Mouse (Mus musculus): ENCODE results near the gene Ip6k3. TPM values are rescaled to one million over a fixed set of nuclear protein-coding genes. Genes with fewer than 3 reads are reported as not detected.

Ip6k3 gene
- polyA plus RNA-seq, 1 experiment from 2014 or later = not detected

DNA sequence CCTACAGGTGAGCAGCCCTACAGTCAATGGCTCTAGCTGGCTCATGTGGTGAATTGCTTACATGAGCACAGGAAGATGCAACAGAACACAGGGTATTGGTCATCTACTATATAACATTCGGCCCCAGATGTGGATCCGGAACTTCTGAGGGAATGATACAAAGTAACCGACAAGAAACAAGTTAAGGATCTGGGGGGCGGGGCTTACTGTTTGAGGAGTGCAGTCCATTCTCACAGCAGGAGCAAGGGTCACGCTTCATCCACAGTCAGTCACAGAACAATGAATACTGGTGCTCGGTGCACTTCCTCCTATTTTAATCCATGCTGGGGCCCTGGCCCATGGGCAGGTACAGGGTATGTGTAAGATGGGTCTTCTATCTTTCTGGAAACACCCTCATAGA lies 59.7 kb downstream of the Ip6k3 start:
- Histone ChIP-seq H3K27me3 (replicated peaks; ENCODE audit: control insufficient read depth, insufficient read depth, low read length) (no peaks in the 10 kb centered on the region), H3K27ac (ENCODE audit: low read depth, low read length) (no peak overlapping the region), H3K9ac (ENCODE audit: low read depth, low read length) (no peak overlapping the region), H3K4me2 (replicated peaks; ENCODE audit: low read depth) (no peak overlapping the region), H3K9me3 (ENCODE audit: control insufficient read depth) (no peaks in the 10 kb centered on the region), H3K4me1 (replicated peaks; ENCODE audit: control insufficient read depth, insufficient read depth, low read length) (no peaks in the 10 kb centered on the region), H3K4me3 (ENCODE audit: low read depth, low read length) (no peak overlapping the region), H3K36me3 (ENCODE audit: control insufficient read depth, insufficient read depth) (peaks cover 70% of the 10 kb centered on the region)
- TF ChIP-seq CTCF (IDR thresholded peaks at IDR 0.05; ENCODE audit: low read depth) = no peak
- no peak for ATAC-seq
- 45% methylated on average over 6 of the region's 6 CpGs for WGBS

DNA sequence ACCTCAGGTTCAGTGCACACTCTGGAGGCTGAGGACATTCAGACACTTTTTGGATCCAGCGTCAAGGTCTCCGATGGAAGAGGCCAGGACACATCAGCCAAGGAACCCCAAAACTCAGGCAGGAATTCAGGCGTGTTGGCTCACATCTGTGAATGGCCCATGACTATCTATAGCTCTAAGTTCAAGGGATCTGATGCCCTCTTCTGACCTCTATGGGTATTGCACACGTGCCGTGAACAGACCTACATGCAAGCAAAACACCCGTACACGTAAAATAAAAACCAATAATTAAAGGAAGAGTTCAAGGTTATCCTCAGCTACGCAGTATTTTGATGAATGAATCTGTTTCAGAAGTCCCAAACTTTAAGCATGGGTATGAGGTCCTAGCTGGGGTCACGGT lies 60.9 kb downstream of the Ip6k3 start:
- Histone ChIP-seq H3K27ac (ENCODE audit: low read depth, low read length) (no peak overlapping the region), H3K27me3 (replicated peaks; ENCODE audit: control insufficient read depth, insufficient read depth, low read length) (no peaks in the 10 kb centered on the region), H3K4me3 (ENCODE audit: low read depth, low read length) (no peak overlapping the region), H3K9me3 (ENCODE audit: control insufficient read depth) (no peaks in the 10 kb centered on the region), H3K9ac (ENCODE audit: low read depth, low read length) (no peak overlapping the region), H3K4me2 (replicated peaks; ENCODE audit: low read depth) (no peak overlapping the region), H3K4me1 (replicated peaks; ENCODE audit: control insufficient read depth, insufficient read depth, low read length) (no peaks in the 10 kb centered on the region), H3K36me3 (ENCODE audit: control insufficient read depth, insufficient read depth) (peaks cover 70% of the 10 kb centered on the region)
- no peak for ATAC-seq
- 81% methylated on average over 9 of the region's 9 CpGs for WGBS
- TF ChIP-seq CTCF (IDR thresholded peaks at IDR 0.05; ENCODE audit: low read depth) = peak; percentile 72

DNA sequence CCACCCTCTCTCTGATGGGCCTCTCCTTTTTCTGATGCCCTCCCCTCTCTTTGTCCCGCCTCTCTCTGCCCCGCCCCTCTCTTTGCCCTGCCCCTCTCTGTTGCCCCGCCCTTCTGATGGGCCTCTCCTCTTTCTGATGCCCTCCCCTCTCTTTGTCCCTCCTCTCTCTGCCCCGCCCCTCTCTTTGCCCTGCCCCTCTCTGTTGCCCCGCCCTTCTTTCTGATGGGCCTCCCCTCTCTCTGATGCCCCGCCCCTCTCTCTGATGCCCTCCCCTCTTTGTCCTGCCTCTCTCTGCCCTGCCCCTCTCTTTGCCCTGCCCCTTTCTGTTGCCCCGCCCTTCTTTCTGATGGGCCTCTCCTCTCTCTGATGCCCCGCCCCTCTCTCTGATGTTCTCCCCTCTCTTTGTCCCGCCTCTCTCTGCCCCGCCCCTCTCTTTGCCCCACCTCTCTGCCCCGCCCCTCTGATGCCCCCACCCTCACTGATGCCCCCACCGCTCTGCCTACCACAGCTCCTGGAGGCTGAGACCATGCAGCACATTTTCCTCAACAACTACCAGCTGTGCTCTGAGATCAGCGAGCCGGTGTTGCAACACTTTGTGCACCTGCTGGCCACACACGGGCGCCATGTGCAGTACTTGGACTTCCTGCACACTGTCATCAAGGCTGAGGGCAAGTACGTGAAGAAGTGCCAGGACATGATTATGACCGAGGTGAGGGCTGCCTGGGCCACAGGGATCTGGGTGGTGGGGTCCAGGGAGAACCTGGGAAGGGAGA lies 61.7 kb downstream of the Ip6k3 start:
- 52% methylated on average over 18 of the region's 18 CpGs for WGBS
- ATAC-seq = peak; percentile 79
- H3K27me3 ChIP-seq (replicated peaks; ENCODE audit: control insufficient read depth, insufficient read depth, low read length) = no peaks in the 10 kb centered on the region

DNA sequence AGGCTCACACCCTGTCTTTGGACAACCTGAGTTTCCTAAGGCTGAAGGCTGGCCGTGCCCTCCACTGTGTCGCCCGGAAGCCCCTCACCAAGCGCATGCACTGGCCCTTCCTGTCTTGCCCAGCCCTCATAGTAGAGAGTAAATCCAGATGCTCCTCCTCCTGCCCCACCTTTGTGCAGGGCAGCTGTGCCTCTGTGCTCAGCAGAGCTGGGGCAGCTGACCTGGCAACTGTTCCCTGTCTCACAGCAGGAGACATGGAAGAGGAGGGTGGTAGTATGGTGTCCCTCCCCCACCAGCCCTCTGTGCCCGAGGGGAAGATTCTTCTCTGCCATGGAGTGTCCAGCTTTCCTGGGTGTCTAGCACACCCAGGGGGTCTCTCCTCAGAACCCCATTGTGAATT lies 65.9 kb downstream of the Ip6k3 start:
- H3K27me3 ChIP-seq (replicated peaks; ENCODE audit: control insufficient read depth, insufficient read depth, low read length) = no peaks in the 10 kb centered on the region
- no peak overlapping the region for H3K9ac ChIP-seq (ENCODE audit: low read depth, low read length)
- 87% methylated on average over 5 of the region's 5 CpGs for WGBS
- ATAC-seq = no peak
- H3K36me3 ChIP-seq (ENCODE audit: control insufficient read depth, insufficient read depth) = peaks cover 72% of the 10 kb centered on the region
- H3K9me3 ChIP-seq (ENCODE audit: control insufficient read depth) = no peaks in the 10 kb centered on the region
- H3K4me2 ChIP-seq (replicated peaks; ENCODE audit: low read depth) = no peak overlapping the region
- no peak for TF ChIP-seq CTCF (IDR thresholded peaks at IDR 0.05; ENCODE audit: low read depth)
- no peak overlapping the region for H3K4me3 ChIP-seq (ENCODE audit: low read depth, low read length)
- no peaks in the 10 kb centered on the region for H3K4me1 ChIP-seq (replicated peaks; ENCODE audit: control insufficient read depth, insufficient read depth, low read length)
- H3K27ac ChIP-seq (ENCODE audit: low read depth, low read length) = no peak overlapping the region

More for the DNA sequence above, 61.7 kb downstream of the Ip6k3 start:
- Histone ChIP-seq H3K4me2 (replicated peaks; ENCODE audit: low read depth) (no peak overlapping the region), H3K9me3 (ENCODE audit: control insufficient read depth) (no peaks in the 10 kb centered on the region), H3K27ac (ENCODE audit: low read depth, low read length) (no peak overlapping the region), H3K9ac (ENCODE audit: low read depth, low read length) (no peak overlapping the region), H3K36me3 (ENCODE audit: control insufficient read depth, insufficient read depth) (peaks cover 70% of the 10 kb centered on the region), H3K4me1 (replicated peaks; ENCODE audit: control insufficient read depth, insufficient read depth, low read length) (no peaks in the 10 kb centered on the region), H3K4me3 (ENCODE audit: low read depth, low read length) (no peak overlapping the region)
- TF ChIP-seq CTCF (IDR thresholded peaks at IDR 0.05; ENCODE audit: low read depth) = 0 out of 2 replicates have a peak, but pooled peaks have one; percentile 13

DNA sequence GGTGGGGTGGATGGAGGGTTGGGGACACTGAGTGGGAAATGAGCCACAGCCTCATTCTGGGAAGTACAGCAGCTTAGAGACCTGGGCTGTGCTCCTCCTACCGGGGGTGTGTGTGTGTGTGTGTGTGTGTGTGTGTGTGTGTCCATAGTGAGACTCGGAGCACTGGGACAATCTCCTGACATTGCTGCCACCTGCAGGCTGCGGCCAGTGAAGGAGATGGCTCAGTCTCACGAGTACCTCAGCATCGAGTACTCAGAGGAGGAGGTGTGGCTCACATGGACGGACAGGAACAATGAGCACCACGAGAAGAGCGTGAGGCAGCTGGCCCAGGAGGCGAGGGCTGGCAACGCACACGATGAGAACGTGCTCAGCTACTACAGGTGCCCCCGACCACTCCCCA lies 71.9 kb downstream of the Ip6k3 start:
- Histone ChIP-seq H3K4me3 (ENCODE audit: low read depth, low read length) (no peak overlapping the region), H3K36me3 (ENCODE audit: control insufficient read depth, insufficient read depth) (peaks cover 79% of the 10 kb centered on the region), H3K4me1 (replicated peaks; ENCODE audit: control insufficient read depth, insufficient read depth, low read length) (no peaks in the 10 kb centered on the region), H3K27ac (ENCODE audit: low read depth, low read length) (no peak overlapping the region), H3K27me3 (replicated peaks; ENCODE audit: control insufficient read depth, insufficient read depth, low read length) (no peaks in the 10 kb centered on the region), H3K9me3 (ENCODE audit: control insufficient read depth) (no peaks in the 10 kb centered on the region), H3K4me2 (replicated peaks; ENCODE audit: low read depth) (no peak overlapping the region), H3K9ac (ENCODE audit: low read depth, low read length) (no peak overlapping the region)
- peak; percentile 71 for TF ChIP-seq CTCF (IDR thresholded peaks at IDR 0.05; ENCODE audit: low read depth)
- WGBS = 33% methylated on average over 13 of the region's 13 CpGs
- peak; percentile 20; the same call in 1 of the 2 replicates for ATAC-seq

Other genes starting within 250 kb of the Ip6k3 start
- gene Phf1, start 234.7 kb downstream of the Ip6k3 start, polyA plus RNA-seq (2015; fragmentation: Nextera tagmentation; extraction: Ambion mirVana) = 11.2 and 11.6 TPM in 2 replicates
- 287 and 304 TPM in 2 replicates for gene Cuta, start 228.2 kb downstream of the Ip6k3 start, polyA plus RNA-seq (2015; fragmentation: Nextera tagmentation; extraction: Ambion mirVana)
- gene Syngap1, start 226.5 kb downstream of the Ip6k3 start, polyA plus RNA-seq (2015; fragmentation: Nextera tagmentation; extraction: Ambion mirVana) = 0.35 and 0.39 TPM in 2 replicates
- gene Zbtb9, start 194.6 kb downstream of the Ip6k3 start, polyA plus RNA-seq (2015; fragmentation: Nextera tagmentation; extraction: Ambion mirVana) = 6.5 and 6.7 TPM in 2 replicates
- gene Bak1, start 138.8 kb downstream of the Ip6k3 start, polyA plus RNA-seq (2015; fragmentation: Nextera tagmentation; extraction: Ambion mirVana) = 18.1 and 18.2 TPM in 2 replicates
- gene Itpr3, start 110.5 kb downstream of the Ip6k3 start, polyA plus RNA-seq (2015; fragmentation: Nextera tagmentation; extraction: Ambion mirVana) = 6.1 and 7.2 TPM in 2 replicates
- 190 and 206 TPM in 2 replicates for gene Uqcc2, start 33.9 kb downstream of the Ip6k3 start, polyA plus RNA-seq (2015; fragmentation: Nextera tagmentation; extraction: Ambion mirVana)
- 9.9 and 10.1 TPM in 2 replicates for gene Lemd2, start 36.7 kb upstream of the Ip6k3 start, polyA plus RNA-seq (2015; fragmentation: Nextera tagmentation; extraction: Ambion mirVana)